Mouse (Mus musculus) liver, embryonic 16.5 days (tissue): ENCODE data around the gene Sult2a4. TPM values are rescaled to one million over a fixed set of nuclear protein-coding genes. Genes with fewer than 3 reads are reported as not detected.
"Not testable (repeated sequence)": the region's sequence is repeated elsewhere in the genome, so short reads cannot be mapped to it uniquely, and the experiment has no call there.

ENCODE experiments used
- ATAC-seq: fragments of 200-750 bp; cut with Nextera tagmentation; 2 replicates; pipeline ENCODE4 v1.8.0; 2017; ENCODE audit warnings: low read depth, mild to moderate bottlenecking, moderate number of reproducible peaks, moderate library complexity
- H3K27ac ChIP-seq: fragments of 300-500 bp; sonication (generic); 2 replicates; pipeline ENCODE4 v1.5.1; 2014; ENCODE audit warnings: mild to moderate bottlenecking, low read length
- H3K27me3 ChIP-seq: fragments of 300-500 bp; sonication (generic); 2 replicates; pipeline ENCODE4 v1.6.1; 2014; ENCODE audit warnings: low read depth, low read length, mixed read lengths; ENCODE audit not compliant: control insufficient read depth, insufficient read depth
- H3K36me3 ChIP-seq: fragments of 300-500 bp; sonication (generic); 2 replicates; pipeline ENCODE4 v1.6.1; 2014; ENCODE audit warnings: mild to moderate bottlenecking; ENCODE audit not compliant: control insufficient read depth, insufficient read depth
- H3K4me1 ChIP-seq: fragments of 300-500 bp; sonication (generic); 2 replicates; pipeline ENCODE4 v1.6.1; 2014; ENCODE audit warnings: low read depth, low read length, mixed read lengths; ENCODE audit not compliant: control insufficient read depth
- H3K4me2 ChIP-seq: fragments of 300-500 bp; sonication (generic); 2 replicates; pipeline ENCODE4 v1.6.1; 2014; ENCODE audit warnings: low read depth, low read length, mixed read lengths
- H3K4me3 ChIP-seq: fragments of 300-500 bp; sonication (generic); 2 replicates; pipeline ENCODE4 v1.5.1; 2014; ENCODE audit warnings: low read depth, mild to moderate bottlenecking, low read length
- H3K9ac ChIP-seq: fragments of 300-500 bp; sonication (generic); 2 replicates; pipeline ENCODE4 v1.6.1; 2014; ENCODE audit warnings: low read depth, low read length
- H3K9me3 ChIP-seq: fragments of 300-500 bp; sonication (generic); replicated peaks from 2 replicates; pipeline ENCODE4 v1.6.1; 2016; ENCODE audit warnings: low read length; ENCODE audit not compliant: control insufficient read depth
- WGBS: fragments of 180-500 bp; shearing (Covaris S2); extraction: QIAGEN DNeasy Blood & Tissue Kit; methylation state at CpG from one replicate; pipeline ENCODE4 v1.1.7; 2014; ENCODE audit not compliant: insufficient replicate concordance; 5-methylcytosine and 5-hydroxymethylcytosine counted together
- polyA plus RNA-seq: library from polyadenylated mRNA; unstranded; fragments of >200 nt; fragmentation: Nextera tagmentation; extraction: Ambion mirVana; gene quantifications from 2 replicates; pipeline ENCODE4 v1.2.1, GENCODE M21; 2015

The Sult2a4 gene
- polyA plus RNA-seq, result not detected in 2 replicates

DNA sequence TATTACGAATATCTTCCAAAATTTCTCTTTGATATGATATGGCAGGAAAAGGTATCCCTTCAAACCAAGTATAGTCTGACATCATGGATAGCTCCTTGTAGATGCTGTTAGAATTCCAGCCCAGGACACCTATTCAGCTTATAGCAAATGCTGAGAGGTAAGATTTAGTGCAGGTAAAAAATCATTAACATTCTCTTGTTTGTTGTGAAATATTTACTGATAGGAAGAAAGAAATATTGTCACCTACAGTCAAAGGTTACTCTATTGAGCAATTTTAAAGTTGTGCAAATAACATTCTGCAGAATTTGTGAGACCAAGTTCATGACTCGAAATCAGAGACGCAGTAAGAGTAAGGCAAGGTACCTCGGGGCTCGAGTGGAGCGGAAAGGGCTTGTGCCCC lies at the start of gene Sult2a4:
Sult2a4 (minus strand) TSS at position 101 of the 400 bp plus-strand sequence.
- not testable (repeated sequence) for H3K4me1 ChIP-seq, H3K4me3 ChIP-seq, H3K9me3 ChIP-seq, H3K27me3 ChIP-seq, ATAC-seq, H3K27ac ChIP-seq, H3K9ac ChIP-seq, H3K36me3 ChIP-seq, H3K4me2 ChIP-seq
- WGBS, result 66% methylated on average over 6 of the region's 6 CpGs

DNA sequence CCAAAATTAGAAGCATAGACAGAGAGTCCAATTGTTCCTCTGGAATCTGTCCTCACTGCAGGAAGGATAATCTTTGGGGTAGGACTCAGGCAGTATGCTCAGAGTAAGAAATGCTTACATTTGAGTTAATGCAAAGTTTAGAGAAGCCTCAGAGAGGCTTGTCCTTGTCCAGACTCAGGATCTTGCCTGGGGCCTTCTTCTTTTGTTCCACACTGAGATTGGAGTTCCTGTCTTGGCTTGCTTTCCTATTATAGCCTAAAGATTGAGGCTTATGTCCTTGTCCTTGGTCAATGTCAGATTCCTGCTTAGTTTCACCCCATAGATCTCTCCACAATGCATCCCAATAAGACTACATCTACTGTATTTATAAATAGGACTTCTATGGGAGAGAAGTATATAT lies 41.4 kb upstream of the Sult2a4 start:
- not testable (repeated sequence) for H3K4me2 ChIP-seq, H3K27me3 ChIP-seq, H3K9ac ChIP-seq, H3K36me3 ChIP-seq, H3K9me3 ChIP-seq, H3K4me3 ChIP-seq, H3K4me1 ChIP-seq, H3K27ac ChIP-seq, ATAC-seq

DNA sequence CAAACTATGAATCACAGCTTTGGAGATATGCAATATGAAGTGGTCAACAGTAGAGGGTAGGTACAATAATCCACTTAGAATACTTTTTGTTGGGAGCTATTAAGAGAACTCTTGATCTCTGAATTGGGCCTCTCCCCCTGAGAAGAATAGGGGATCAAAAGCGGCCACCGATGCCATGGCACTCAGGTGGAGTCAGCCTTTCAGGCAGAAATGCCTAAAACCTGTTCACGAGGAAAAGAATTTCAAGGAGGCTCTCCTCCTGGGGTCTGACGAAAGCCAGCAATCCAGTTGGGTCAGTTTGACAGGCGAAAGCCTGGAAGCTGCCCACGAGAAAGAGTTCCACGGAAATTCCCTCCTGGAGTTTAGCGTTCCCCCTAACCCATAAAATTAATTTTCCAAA lies 23.7 kb upstream of the Sult2a4 start:
- no peak overlapping the region for H3K4me3 ChIP-seq
- ATAC-seq, result no peak
- no peaks in the 10 kb centered on the region for H3K9me3 ChIP-seq
- no peaks in the 10 kb centered on the region for H3K4me1 ChIP-seq
- no peaks in the 10 kb centered on the region for H3K36me3 ChIP-seq
- 65% methylated on average over 8 of the region's 8 CpGs for WGBS
- H3K27me3 ChIP-seq, result no peaks in the 10 kb centered on the region
- H3K4me2 ChIP-seq, result no peak overlapping the region
- no peak overlapping the region for H3K27ac ChIP-seq
- H3K9ac ChIP-seq, result no peak overlapping the region

DNA sequence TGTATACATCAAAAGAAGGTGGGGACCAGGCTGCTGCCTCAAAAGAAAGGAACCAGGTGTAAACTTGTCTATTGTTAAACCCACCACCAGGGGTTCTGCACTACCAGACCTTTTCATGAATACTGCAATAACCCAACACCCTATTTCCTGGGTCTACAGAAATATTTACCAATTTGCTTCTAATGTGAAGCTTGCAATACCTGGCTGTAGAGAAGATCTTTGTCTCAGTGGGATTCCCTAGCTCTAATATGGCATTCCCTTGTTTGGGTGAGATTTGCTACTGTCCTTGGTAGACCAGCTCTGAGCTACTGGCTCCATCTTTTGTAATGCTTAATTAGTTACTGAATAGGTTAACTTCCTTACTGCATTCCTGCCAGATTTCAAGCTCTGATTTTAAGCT lies 21.3 kb upstream of the Sult2a4 start:
- not testable (repeated sequence) for H3K4me1 ChIP-seq, H3K9ac ChIP-seq, H3K27ac ChIP-seq, H3K36me3 ChIP-seq, ATAC-seq, H3K9me3 ChIP-seq, H3K4me3 ChIP-seq, H3K27me3 ChIP-seq, H3K4me2 ChIP-seq

Other genes starting within 250 kb of the Sult2a4 start
- gene Sult2a1, start 152.2 kb downstream of the Sult2a4 start, polyA plus RNA-seq, result 3.0 and 4.2 TPM in 2 replicates
- 0.25 TPM in 1 of 2 replicates, not detected in the other for gene Sult2a3, start 133.4 kb upstream of the Sult2a4 start, polyA plus RNA-seq